In genomic region chr13:46788452-46788851, GRCm38 (mm10) we compare ENCODE assay signal across 17 mouse cellular contexts.
DNase-seq lines count a peak whose midpoint lies in the region; ATAC-seq and TF ChIP-seq lines count a peak whose summit lies in the region.
"Had no signal": no experiment of that assay in that cellular context is flagged by ENCODE, and none has a peak within 500 bp of the region (broad histone marks: within the 10 kb centered on the region; RNA-seq: fewer than 3 reads in every experiment).

No protein-coding gene starts in this region.

- no peak overlapping the region for H3K4me3 ChIP-seq in heart, embryonic 15.5 days
- no peak overlapping the region for H3K4me3 ChIP-seq in CH12.LX (replicated peaks in 1 of 3; ENCODE audit: low read depth in 2 of 3, low read length in 2 of 3, poor library complexity in 1 of 3)
- H3K4me3 ChIP-seq in kidney, postnatal 0 days (replicated peaks; ENCODE audit: low read depth, low read length) = no peak overlapping the region
- no peak overlapping the region for H3K4me3 ChIP-seq in forebrain, embryonic 15.5 days
- H3K4me3 ChIP-seq: forebrain, embryonic 10.5 days; heart, embryonic 12.5 days; limb, embryonic 15.5 days; megakaryocyte, embryonic 14.5 days had no signal

- no peaks in the 10 kb centered on the region for H3K79me2 ChIP-seq in CH12.LX (replicated peaks; ENCODE audit: control insufficient read depth, extremely low read depth, insufficient read depth, poor library complexity, severe bottlenecking)

- no peak for TF ChIP-seq POLR2A in CH12.LX (IDR thresholded peaks at IDR 0.05; ENCODE audit: low read depth, low read length)

- TF ChIP-seq CTCF in CH12.LX (conservative IDR thresholded peaks at IDR 0.05 in 1 of 2, IDR thresholded peaks at IDR 0.05 in 1 of 2; ENCODE audit: low read depth in 2 of 2, low read length in 2 of 2) = no peak
- TF ChIP-seq CTCF in kidney, postnatal 0 days (IDR thresholded peaks at IDR 0.05; ENCODE audit: low read depth) = no peak

- H3K4me2 ChIP-seq in heart, embryonic 15.5 days = no peak overlapping the region
- no peak overlapping the region for H3K4me2 ChIP-seq in CH12.LX (ENCODE audit: insufficient read depth, low read depth, poor library complexity, severe bottlenecking)
- no peak overlapping the region for H3K4me2 ChIP-seq in kidney, postnatal 0 days (ENCODE audit: low read length)
- no peak overlapping the region for H3K4me2 ChIP-seq in forebrain, embryonic 15.5 days (replicated peaks)
- H3K4me2 ChIP-seq: heart, embryonic 12.5 days; limb, embryonic 15.5 days had no signal

- no peaks in the 10 kb centered on the region for H3K9me3 ChIP-seq in heart, embryonic 15.5 days (replicated peaks)
- H3K9me3 ChIP-seq in CH12.LX (replicated peaks; ENCODE audit: low read length) = peaks cover 3% of the 10 kb centered on the region
- H3K9me3 ChIP-seq in kidney, postnatal 0 days (replicated peaks; ENCODE audit: low read length) = no peaks in the 10 kb centered on the region
- no peaks in the 10 kb centered on the region for H3K9me3 ChIP-seq in forebrain, embryonic 15.5 days
- H3K9me3 ChIP-seq: forebrain, embryonic 10.5 days; limb, embryonic 15.5 days had no signal

- no peak for ATAC-seq in heart, embryonic 15.5 days (replicated peaks; ENCODE audit: insufficient number of reproducible peaks, insufficient read depth, low FRiP score, low read depth)
- peak; percentile 76; the same call in 1 of the 2 replicates for ATAC-seq in kidney, postnatal 0 days (replicated peaks; ENCODE audit: low FRiP score, low read depth)
- ATAC-seq in forebrain, embryonic 15.5 days (replicated peaks) = no peak
- ATAC-seq: activated CD4-positive, CD25-positive, alpha-beta regulatory T cell, adult 4 months; intestine, embryonic 16.5 days; liver, postnatal 0 days had no signal

- DNase-seq in adrenal gland, postnatal 10 days = peak; percentile 34
- DNase-seq in adrenal gland, adult 18-20 months (ENCODE audit: low spot score in 2 of 2) = no peak
- no peak for DNase-seq in heart, adult 8-10 months (ENCODE audit: low spot score)
- no peak for DNase-seq in CH12.LX (ENCODE audit: extremely low read depth)
- peak; percentile 35 for DNase-seq in kidney, postnatal 0 days (ENCODE audit: low spot score)
- DNase-seq in frontal cortex, postnatal 14 days (ENCODE audit: low spot score in 2 of 2) = no peak
- DNase-seq: gastrocnemius, postnatal 36 days; liver, postnatal 0 days; right cerebral cortex, postnatal 4 days had no signal

- dilution Hi-C loops in CH12.LX (cut with MboI; ENCODE audit: extremely low pct_ligation_motif_present, extremely low pct_unique_long_range_greater_than_20kb, low sequenced_read_pairs) = no loop called here

- in situ Hi-C loops in CH12.LX (cut with MboI; ENCODE audit: low pct_ligation_motif_present, low pct_unique_long_range_greater_than_20kb, low sequenced_read_pairs) = no loop called here

- peak overlapping the region; percentile 40 for H3K27ac ChIP-seq in heart, embryonic 15.5 days
- H3K27ac ChIP-seq in CH12.LX (ENCODE audit: insufficient read depth, low read depth) = no peak overlapping the region
- H3K27ac ChIP-seq in kidney, postnatal 0 days = peak overlapping the region; percentile 64
- H3K27ac ChIP-seq in forebrain, embryonic 15.5 days (replicated peaks) = no peak overlapping the region
- H3K27ac ChIP-seq: forebrain, embryonic 10.5 days; limb, embryonic 15.5 days had no signal

- 72% methylated on average over 8 of the region's 8 CpGs for WGBS in heart, embryonic 15.5 days
- 44% methylated on average over 8 of the region's 8 CpGs for WGBS in kidney, postnatal 0 days
- WGBS in forebrain, embryonic 15.5 days = 92% methylated on average over 8 of the region's 8 CpGs

- TF ChIP-seq RAD21 in CH12.LX (IDR thresholded peaks at IDR 0.05; ENCODE audit: low read depth, low read length) = no peak

- no peaks in the 10 kb centered on the region for H3K27me3 ChIP-seq in heart, embryonic 15.5 days
- H3K27me3 ChIP-seq in CH12.LX (replicated peaks) = no peaks in the 10 kb centered on the region
- no peaks in the 10 kb centered on the region for H3K27me3 ChIP-seq in kidney, postnatal 0 days (ENCODE audit: insufficient read depth, low read length)
- H3K27me3 ChIP-seq in forebrain, embryonic 15.5 days = no peaks in the 10 kb centered on the region
- H3K27me3 ChIP-seq: heart, embryonic 12.5 days; limb, embryonic 15.5 days; megakaryocyte, embryonic 14.5 days had no signal

- peaks cover 5% of the 10 kb centered on the region for H3K4me1 ChIP-seq in heart, embryonic 15.5 days (replicated peaks)
- 0 out of 4 replicates have a peak, but pooled peaks cover 0 to 5% of the 10 kb centered on the region in 2 experiments for H3K4me1 ChIP-seq in CH12.LX (ENCODE audit: control insufficient read depth in 1 of 2, insufficient read depth in 2 of 2)
- H3K4me1 ChIP-seq in kidney, postnatal 0 days (replicated peaks; ENCODE audit: insufficient read depth, low read length) = no peaks in the 10 kb centered on the region
- no peaks in the 10 kb centered on the region for H3K4me1 ChIP-seq in forebrain, embryonic 15.5 days
- H3K4me1 ChIP-seq: forebrain, embryonic 10.5 days; limb, embryonic 15.5 days had no signal

- H3K9ac ChIP-seq in heart, embryonic 15.5 days = no peak overlapping the region
- H3K9ac ChIP-seq in CH12.LX (ENCODE audit: insufficient read depth, low read depth) = no peak overlapping the region
- no peak overlapping the region for H3K9ac ChIP-seq in kidney, postnatal 0 days (ENCODE audit: low read depth, low read length)
- H3K9ac ChIP-seq in forebrain, embryonic 15.5 days (replicated peaks) = no peak overlapping the region
- H3K9ac ChIP-seq: heart, embryonic 12.5 days; limb, embryonic 15.5 days; liver, postnatal 0 days had no signal

- no peak for TF ChIP-seq EP300 in CH12.LX (IDR thresholded peaks at IDR 0.05; ENCODE audit: low read length)

- H3K36me3 ChIP-seq in heart, embryonic 15.5 days = peaks cover 76% of the 10 kb centered on the region
- no peaks in the 10 kb centered on the region for H3K36me3 ChIP-seq in CH12.LX (replicated peaks in 1 of 2; ENCODE audit: control insufficient read depth in 1 of 2, insufficient read depth in 1 of 2, low read length in 1 of 2)
- 0 out of 2 replicates have a peak, but pooled peaks cover 7% of the 10 kb centered on the region for H3K36me3 ChIP-seq in kidney, postnatal 0 days (ENCODE audit: insufficient read depth, low read length)
- H3K36me3 ChIP-seq in forebrain, embryonic 15.5 days = peaks cover 12% of the 10 kb centered on the region

TF ChIP-seq in CH12.LX, 34 proteins besides CTCF, POLR2A, EP300 and RAD21:
- TF ChIP-seq JUND (conservative IDR thresholded peaks at IDR 0.05; ENCODE audit: low read depth, low read length) = 0 out of 2 replicates have a peak, but pooled peaks have one; percentile 22
- TF ChIP-seq CHD1 (IDR thresholded peaks at IDR 0.05; ENCODE audit: low read depth, low read length) = no peak

Comparison
In these comparisons a context has a peak if more than half of its experiments do, and no peak if none do; other contexts are left out.
1. DNase-seq: peak in adrenal gland, postnatal 10 days (single experiment) and kidney, postnatal 0 days (single experiment); none in adrenal gland, adult 18-20 months (0 of 2), heart, adult 8-10 months (single experiment), CH12.LX (single experiment) and frontal cortex, postnatal 14 days (0 of 2).
2. H3K27ac ChIP-seq: peak in heart, embryonic 15.5 days (single experiment) and kidney, postnatal 0 days (single experiment); none in CH12.LX (single experiment) and forebrain, embryonic 15.5 days (single experiment).